Mouse (Mus musculus): ENCODE measurements around the gene Xcr1.

- TF ChIP-seq CTCF (IDR thresholded peaks at IDR 0.05; ENCODE audit: low read depth), result no peak; the same call in 1 of the 2 replicates
- no peak for TF ChIP-seq EP300 (IDR thresholded peaks at IDR 0.05; ENCODE audit: low read depth)
These were observed 10.6 kb downstream of the Xcr1 start for GRCm38 (mm10) chr9:123851062-123851712.

Measured in liver, embryonic 14.5 days (tissue).